Mouse (Mus musculus) liver, embryonic 14.5 days (tissue): ENCODE results near the gene Shld2.

ENCODE experiments used
- CTCF ChIP-seq: IDR thresholded peaks from 2 replicates; pipeline ENCODE4 v1.5.1; 2016; ENCODE audit warnings: antibody characterized with exemption, low read depth, control low read depth
- EP300 ChIP-seq: IDR thresholded peaks from 2 replicates; pipeline ENCODE4 v1.6.1; 2016; ENCODE audit warnings: antibody characterized with exemption, low read depth

GRCm38 (mm10) chr14:34355301-34355700, 45.0 kb upstream of the Shld2 start, which contains the start of gene Fam25c:
- TF ChIP-seq EP300 (no peak), CTCF (no peak)
